Mouse (Mus musculus) cortical plate, adult 2 months (tissue): ENCODE results near the gene Aff1. TPM values are rescaled to one million over a fixed set of nuclear protein-coding genes. Genes with fewer than 3 reads are reported as not detected.

Source experiments
- H3K27ac ChIP-seq: fragments of 200-500 bp; 2 replicates; pipeline ENCODE4 v1.5.1; 2012; ENCODE audit warnings: low read length, control low read depth, inconsistent platforms; ENCODE audit not compliant: insufficient read depth
- H3K4me1 ChIP-seq: fragments of 200-500 bp; 2 replicates; pipeline ENCODE4 v1.6.1; 2011; ENCODE audit warnings: low read length; ENCODE audit not compliant: control insufficient read depth, insufficient read depth
- H3K4me3 ChIP-seq: fragments of 200-500 bp; 2 replicates; pipeline ENCODE4 v1.5.1; 2011; ENCODE audit warnings: mild to moderate bottlenecking, low read length, control low read depth; ENCODE audit not compliant: insufficient read depth
- CTCF ChIP-seq: fragments of 200-500 bp; IDR thresholded peaks from 2 replicates; pipeline ENCODE4 v1.5.1; 2011; ENCODE audit warnings: mild to moderate bottlenecking, control low read depth, low read length; ENCODE audit not compliant: insufficient read depth; ENCODE audit errors: extremely low read depth
- POLR2A ChIP-seq: fragments of 200-500 bp; IDR thresholded peaks from 2 replicates; pipeline ENCODE4 v1.6.1; 2011; ENCODE audit warnings: mild to moderate bottlenecking, low read length, control low read depth; ENCODE audit not compliant: insufficient read depth; ENCODE audit errors: extremely low read depth
- polyA plus RNA-seq: library from polyadenylated mRNA; depleted of rRNA; stranded (reverse); fragments of >200 nt; gene quantifications from 2 replicates; pipeline ENCODE4 v1.2.3, GENCODE M21; 2012

Gene Aff1
- polyA plus RNA-seq, 1 experiment: 3.6 TPM

- TF ChIP-seq CTCF (no peak), POLR2A (no peak)
- Histone ChIP-seq H3K27ac (no peak overlapping the region), H3K4me3 (no peak overlapping the region), H3K4me1 (no peaks in the 10 kb centered on the region)
These were observed 30.5 kb downstream of the Aff1 start for GRCm38 (mm10) chr5:103722721-103723120.

- Histone ChIP-seq H3K4me1 (no peaks in the 10 kb centered on the region), H3K4me3 (no peak overlapping the region), H3K27ac (no peak overlapping the region)
- TF ChIP-seq CTCF (no peak), POLR2A (no peak)
These were observed 32.2 kb downstream of the Aff1 start for GRCm38 (mm10) chr5:103724384-103724783.

- Histone ChIP-seq H3K4me3 (no peak overlapping the region), H3K27ac (no peak overlapping the region), H3K4me1 (no peaks in the 10 kb centered on the region)
- TF ChIP-seq CTCF (no peak), POLR2A (no peak)
These were observed 32.6 kb downstream of the Aff1 start for GRCm38 (mm10) chr5:103724823-103725222.

- H3K4me1 ChIP-seq: no peaks in the 10 kb centered on the region
- H3K27ac ChIP-seq: no peak overlapping the region
- TF ChIP-seq POLR2A: no peak
- TF ChIP-seq CTCF: no peak
- H3K4me3 ChIP-seq: no peak overlapping the region
These were observed 33.3 kb downstream of the Aff1 start for GRCm38 (mm10) chr5:103725268-103726149.

- TF ChIP-seq POLR2A: no peak
- TF ChIP-seq CTCF: no peak
- Histone ChIP-seq H3K27ac (no peak overlapping the region), H3K4me1 (no peaks in the 10 kb centered on the region), H3K4me3 (no peak overlapping the region)
These were observed 34.2 kb downstream of the Aff1 start for GRCm38 (mm10) chr5:103726281-103726938.

- TF ChIP-seq CTCF: no peak
- TF ChIP-seq POLR2A: no peak
- Histone ChIP-seq H3K4me3 (no peak overlapping the region), H3K4me1 (no peaks in the 10 kb centered on the region), H3K27ac (no peak overlapping the region)
These were observed 35.7 kb downstream of the Aff1 start for GRCm38 (mm10) chr5:103727777-103728395.

- no peak overlapping the region for H3K4me3 ChIP-seq
- no peaks in the 10 kb centered on the region for H3K4me1 ChIP-seq
- TF ChIP-seq POLR2A (no peak), CTCF (no peak)
- H3K27ac ChIP-seq: no peak overlapping the region
These were observed 37.1 kb downstream of the Aff1 start for GRCm38 (mm10) chr5:103729225-103729624.

GRCm38 (mm10) chr5:103730142-103730541 is 38.0 kb downstream of the Aff1 start:
- Histone ChIP-seq H3K27ac (no peak overlapping the region), H3K4me3 (no peak overlapping the region), H3K4me1 (no peaks in the 10 kb centered on the region)
- TF ChIP-seq CTCF: no peak
- TF ChIP-seq POLR2A: no peak

GRCm38 (mm10) chr5:103730727-103731126 is 38.6 kb downstream of the Aff1 start:
- no peak for TF ChIP-seq POLR2A
- no peak overlapping the region for H3K27ac ChIP-seq
- H3K4me1 ChIP-seq: no peaks in the 10 kb centered on the region
- no peak overlapping the region for H3K4me3 ChIP-seq

GRCm38 (mm10) chr5:103732581-103732980 is 40.4 kb downstream of the Aff1 start:
- no peaks in the 10 kb centered on the region for H3K4me1 ChIP-seq
- TF ChIP-seq CTCF: no peak
- no peak for TF ChIP-seq POLR2A
- H3K27ac ChIP-seq: no peak overlapping the region
- H3K4me3 ChIP-seq: no peak overlapping the region
